Mouse (Mus musculus) heart, embryonic 12.5 days (tissue): ENCODE results near the gene Exosc6. TPM values are rescaled to one million over a fixed set of nuclear protein-coding genes. Genes with fewer than 3 reads are reported as not detected.
A peak's percentile ranks its signal among the peaks of the same experiment; 100 is the strongest.
"Not testable (repeated sequence)": the region's sequence is repeated elsewhere in the genome, so short reads cannot be mapped to it uniquely, and the experiment has no call there.

Experiments
- ATAC-seq: fragments of 200-750 bp; cut with Nextera tagmentation; 2 replicates; pipeline ENCODE4 v1.8.0; 2017; ENCODE audit warnings: moderate TSS enrichment, moderate library complexity; ENCODE audit not compliant: insufficient number of reproducible peaks, low FRiP score
- H3K27ac ChIP-seq: fragments of 300-500 bp; sonication (generic); 2 replicates; pipeline ENCODE4 v1.5.1; 2016; ENCODE audit warnings: mild to moderate bottlenecking, moderate library complexity; ENCODE audit not compliant: poor library complexity, severe bottlenecking
- H3K27me3 ChIP-seq: fragments of 300-500 bp; sonication (generic); replicated peaks from 2 replicates; pipeline ENCODE4 v1.6.1; 2016; ENCODE audit warnings: mild to moderate bottlenecking, moderate library complexity
- H3K36me3 ChIP-seq: fragments of 300-500 bp; sonication (generic); 2 replicates; pipeline ENCODE4 v1.6.1; 2016; ENCODE audit warnings: mild to moderate bottlenecking, moderate library complexity
- H3K4me1 ChIP-seq: fragments of 300-500 bp; sonication (generic); replicated peaks from 2 replicates; pipeline ENCODE4 v1.6.1; 2016; ENCODE audit warnings: mild to moderate bottlenecking
- H3K4me2 ChIP-seq: fragments of 300-500 bp; sonication (generic); 2 replicates; pipeline ENCODE4 v1.6.1; 2016; ENCODE audit warnings: mild to moderate bottlenecking, moderate library complexity
- H3K4me3 ChIP-seq: fragments of 300-500 bp; sonication (generic); 2 replicates; pipeline ENCODE4 v1.5.1; 2016; ENCODE audit warnings: mild to moderate bottlenecking
- H3K9ac ChIP-seq: fragments of 300-500 bp; sonication (generic); 2 replicates; pipeline ENCODE4 v1.6.1; 2016; ENCODE audit warnings: mild to moderate bottlenecking, moderate library complexity
- H3K9me3 ChIP-seq: fragments of 300-500 bp; sonication (generic); replicated peaks from 2 replicates; pipeline ENCODE4 v1.6.1; 2016; ENCODE audit warnings: mild to moderate bottlenecking, moderate library complexity
- WGBS: fragments of 180-500 bp; shearing (Covaris S2); methylation state at CpG from one replicate; pipeline ENCODE4 v1.1.7; 2016; 5-methylcytosine and 5-hydroxymethylcytosine counted together
- microRNA-seq: library from miRNA; unstranded; fragments of <30 nt; microRNA quantifications from one replicate; pipeline ENCODE4, GENCODE M21; 2017
- polyA plus RNA-seq: library from polyadenylated mRNA; unstranded; fragments of >200 nt; fragmentation: Nextera tagmentation; extraction: Ambion mirVana; gene quantifications from 2 replicates; pipeline ENCODE4 v1.2.1, GENCODE M21; 2016

Gene Exosc6
- polyA plus RNA-seq, 1 experiment from 2014 or later, result 11.6 TPM

GRCm38 (mm10) chr8:111090126-111090525, 34.0 kb downstream of the Exosc6 start:
- Histone ChIP-seq H3K4me3 (no peak overlapping the region), H3K4me1 (peaks cover 4% of the 10 kb centered on the region), H3K9me3 (no peaks in the 10 kb centered on the region), H3K9ac (no peak overlapping the region), H3K4me2 (no peak overlapping the region), H3K36me3 (no peaks in the 10 kb centered on the region), H3K27me3 (no peaks in the 10 kb centered on the region), H3K27ac (no peak overlapping the region)
- 1% methylated on average over 2 of the region's 2 CpGs for WGBS
- no peak for ATAC-seq

- no peak overlapping the region; the same call in 1 of the 2 replicates for H3K27ac ChIP-seq
- no peak overlapping the region for H3K4me2 ChIP-seq
- H3K9ac ChIP-seq, result no peak overlapping the region
- H3K4me1 ChIP-seq, result peaks cover 17% of the 10 kb centered on the region
- H3K4me3 ChIP-seq, result no peak overlapping the region
- no peak for ATAC-seq
- WGBS, result 70% methylated on average over 7 of the region's 7 CpGs
- H3K36me3 ChIP-seq, result no peaks in the 10 kb centered on the region
- H3K9me3 ChIP-seq, result no peaks in the 10 kb centered on the region
- no peaks in the 10 kb centered on the region for H3K27me3 ChIP-seq
Observed at GRCm38 (mm10) chr8:111091706-111092105, 35.6 kb downstream of the Exosc6 start.

GRCm38 (mm10) chr8:111092326-111092725, 36.2 kb downstream of the Exosc6 start, which contains the start of gene Clec18a:
TSS of gene Clec18a (minus strand) at chr8:111092426.
- H3K9ac ChIP-seq, H3K4me3 ChIP-seq, ATAC-seq: not testable (repeated sequence)

GRCm38 (mm10) chr8:111093865-111094718, 38.0 kb downstream of the Exosc6 start, which contains the start of gene Pdpr:
TSS of gene Pdpr (plus strand) at chr8:111094630.
- Histone ChIP-seq H3K4me2 (peak within 1 kb of the TSS; percentile 91), H3K4me1 (peaks cover 17% of the 10 kb centered on the region), H3K27me3 (no peaks in the 10 kb centered on the region), H3K9me3 (no peaks in the 10 kb centered on the region), H3K36me3 (no peaks in the 10 kb centered on the region), H3K27ac (peak within 1 kb of the TSS; percentile 58), H3K4me3 (peak within 1 kb of the TSS; percentile 85), H3K9ac (peak within 1 kb of the TSS; percentile 84)
- peak; percentile 94 for ATAC-seq
- WGBS, result 5% methylated on average over 58 of the region's 72 CpGs

More at GRCm38 (mm10) chr8:111092326-111092725, 36.2 kb downstream of the Exosc6 start, which contains the start of gene Clec18a:
- not testable (repeated sequence) for H3K27ac ChIP-seq, H3K36me3 ChIP-seq, H3K9me3 ChIP-seq, H3K27me3 ChIP-seq, H3K4me2 ChIP-seq
- 81% methylated on average over 6 of the region's 6 CpGs for WGBS
- H3K4me1 ChIP-seq, result peaks cover 17% of the 10 kb centered on the region

GRCm38 (mm10) chr8:111094719-111095302, 38.7 kb downstream of the Exosc6 start:
- H3K4me2 ChIP-seq, result peak overlapping the region; percentile 91
- H3K27me3 ChIP-seq, H3K36me3 ChIP-seq, H3K9me3 ChIP-seq: not testable (repeated sequence)
- ATAC-seq, result peak; percentile 76
- peak overlapping the region; percentile 84 for H3K9ac ChIP-seq
- H3K4me1 ChIP-seq, result peaks cover 17% of the 10 kb centered on the region
- peak overlapping the region; percentile 85 for H3K4me3 ChIP-seq
- under 1% methylated on average over 65 of the region's 69 CpGs for WGBS
- H3K27ac ChIP-seq, result peak overlapping the region; percentile 33

Small RNAs within 50 kb of the gene (microRNA-seq; reads per million reads assigned to microRNA genes)
- gene Gm24103, result not detected
- 1.4 reads per million for gene Mir3473d

Other genes starting within 250 kb of the Exosc6 start
- 65.2 and 65.7 TPM in 2 replicates for gene Cog4, start 209.7 kb upstream of the Exosc6 start, polyA plus RNA-seq
- 106 and 110 TPM in 2 replicates for gene Sf3b3, start 209.6 kb upstream of the Exosc6 start, polyA plus RNA-seq
- 10.0 and 10.2 TPM in 2 replicates for gene Fuk, start 153.9 kb upstream of the Exosc6 start, polyA plus RNA-seq
- 27.1 and 27.6 TPM in 2 replicates for gene St3gal2, start 136.4 kb upstream of the Exosc6 start, polyA plus RNA-seq
- 14.9 and 16.3 TPM in 2 replicates for gene Ddx19a, start 58.5 kb upstream of the Exosc6 start, polyA plus RNA-seq
- 5.4 and 5.7 TPM in 2 replicates for gene Ddx19b, start 24.6 kb upstream of the Exosc6 start, polyA plus RNA-seq
- 49.3 and 52.3 TPM in 2 replicates for gene Aars, start 23.2 kb upstream of the Exosc6 start, polyA plus RNA-seq
- not detected in 2 replicates for gene Clec18a, start 36.1 kb downstream of the Exosc6 start, polyA plus RNA-seq
- gene Pdpr, start 38.3 kb downstream of the Exosc6 start, polyA plus RNA-seq, result 16.2 and 18.1 TPM in 2 replicates
- gene Glg1, start 202.9 kb downstream of the Exosc6 start, polyA plus RNA-seq, result 91.2 and 94.3 TPM in 2 replicates
- 45.1 and 48.0 TPM in 2 replicates for gene Rfwd3, start 243.9 kb downstream of the Exosc6 start, polyA plus RNA-seq